Mouse (Mus musculus) testis, adult 2 months (tissue): ENCODE data around the gene P3h4.

ENCODE experiments used
- CTCF ChIP-seq: fragments of 200-500 bp; IDR thresholded peaks from 2 replicates; pipeline ENCODE4 v1.5.1; 2012; ENCODE audit warnings: low read depth, mild to moderate bottlenecking, inconsistent platforms, low read length, moderate library complexity; ENCODE audit not compliant: control insufficient read depth, insufficient read depth, insufficient replicate concordance
- POLR2A ChIP-seq: fragments of 200-500 bp; IDR thresholded peaks from 2 replicates; pipeline ENCODE4 v1.6.1; 2012; ENCODE audit warnings: low read depth, mild to moderate bottlenecking, inconsistent platforms, low read length, moderate library complexity; ENCODE audit not compliant: control insufficient read depth

DNA sequence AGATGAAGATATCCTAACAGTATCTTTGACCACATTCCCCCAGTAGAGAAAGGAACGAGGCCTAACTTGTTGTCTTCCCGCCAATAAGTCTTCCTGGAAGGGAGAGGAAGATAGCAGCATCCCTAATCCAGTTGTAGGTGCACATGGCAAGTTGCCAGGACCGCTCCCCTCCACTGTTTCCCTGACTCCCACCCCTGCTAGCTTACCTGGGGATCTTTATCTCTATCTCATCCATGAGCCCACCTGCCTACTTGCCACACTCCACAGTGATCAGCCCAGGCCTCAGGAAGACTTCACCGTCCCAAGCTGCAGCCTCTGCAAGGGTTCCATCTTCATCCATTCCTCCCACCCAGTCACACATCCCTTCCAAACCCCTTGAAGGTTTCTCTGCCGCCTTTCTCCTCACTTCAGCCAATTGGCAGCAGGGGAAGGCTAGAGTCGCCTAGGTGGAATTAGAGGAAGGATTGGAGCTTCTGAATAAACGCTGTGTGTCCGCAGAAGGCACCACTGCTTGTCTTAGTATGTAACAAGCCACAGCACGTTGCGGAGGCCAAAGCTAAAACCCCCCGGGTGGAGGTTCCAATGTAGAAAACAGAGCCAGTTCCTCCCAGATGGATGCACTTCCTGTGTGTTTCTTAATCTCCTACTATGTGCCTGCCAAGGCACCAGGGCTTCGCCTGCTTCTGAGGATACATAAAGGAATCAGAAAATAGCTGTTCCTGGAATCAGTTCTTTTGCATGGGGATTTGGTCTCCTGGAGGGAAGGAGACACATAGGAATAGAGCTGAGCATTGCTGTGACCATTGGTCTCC, 14.7 kb downstream of the P3h4 start:
- TF ChIP-seq CTCF, result no peak
- no peak for TF ChIP-seq POLR2A
